Mouse (Mus musculus) forebrain, embryonic 11.5 days (tissue): ENCODE data around the gene Cenph. TPM values are rescaled to one million over a fixed set of nuclear protein-coding genes. Genes with fewer than 3 reads are reported as not detected.
A peak's percentile ranks its signal among the peaks of the same experiment; 100 is the strongest.

Source experiments
- ATAC-seq: fragments of 200-750 bp; cut with Nextera tagmentation; replicated peaks from 2 replicates; pipeline ENCODE4 v1.8.0; 2017; ENCODE audit warnings: moderate TSS enrichment; ENCODE audit not compliant: low FRiP score
- DNase-seq: peaks from one replicate; pipeline ENCODE4 v3.0.0-alpha.2; 2017; ENCODE audit warnings: low spot score
- H3K27ac ChIP-seq: fragments of 300-500 bp; sonication (generic); 2 replicates; pipeline ENCODE4 v1.5.1; 2014; ENCODE audit warnings: low read depth, low read length
- H3K27me3 ChIP-seq: fragments of 300-500 bp; sonication (generic); 2 replicates; pipeline ENCODE4 v1.6.1; 2014; ENCODE audit warnings: mild to moderate bottlenecking, low read length, mixed read lengths; ENCODE audit not compliant: control insufficient read depth, insufficient read depth
- H3K36me3 ChIP-seq: fragments of 300-500 bp; sonication (generic); 2 replicates; pipeline ENCODE4 v1.6.1; 2014; ENCODE audit warnings: mild to moderate bottlenecking, low read length, moderate library complexity, mixed read lengths; ENCODE audit not compliant: control insufficient read depth, insufficient read depth
- H3K4me1 ChIP-seq: fragments of 300-500 bp; sonication (generic); replicated peaks from 2 replicates; pipeline ENCODE4 v1.6.1; 2014; ENCODE audit warnings: low read length, mixed read lengths; ENCODE audit not compliant: control insufficient read depth, insufficient read depth
- H3K4me2 ChIP-seq: fragments of 300-500 bp; sonication (generic); 2 replicates; pipeline ENCODE4 v1.6.1; 2014; ENCODE audit warnings: low read depth, mild to moderate bottlenecking, low read length, moderate library complexity, mixed read lengths; ENCODE audit not compliant: severe bottlenecking
- H3K4me3 ChIP-seq: fragments of 300-500 bp; sonication (generic); 2 replicates; pipeline ENCODE4 v1.5.1; 2014; ENCODE audit warnings: low read depth, low read length
- H3K9ac ChIP-seq: fragments of 300-500 bp; sonication (generic); 2 replicates; pipeline ENCODE4 v1.6.1; 2014; ENCODE audit warnings: low read length
- H3K9me3 ChIP-seq: fragments of 300-500 bp; sonication (generic); 2 replicates; pipeline ENCODE4 v1.6.1; 2016; ENCODE audit warnings: low read length, mixed read lengths; ENCODE audit not compliant: control insufficient read depth
- WGBS: fragments of 180-500 bp; shearing (Covaris S2); extraction: QIAGEN DNeasy Blood & Tissue Kit; methylation state at CpG from one replicate; pipeline ENCODE4 v1.1.7; 2014; 5-methylcytosine and 5-hydroxymethylcytosine counted together
- polyA plus RNA-seq: library from polyadenylated mRNA; unstranded; fragments of >200 nt; fragmentation: Nextera tagmentation; extraction: Ambion mirVana; gene quantifications from 2 replicates; pipeline ENCODE4 v1.2.1, GENCODE M21; 2014

The Cenph gene
- polyA plus RNA-seq, 1 experiment from 2014 or later = 65.1 TPM

- H3K27ac ChIP-seq = no peak overlapping the region
- peaks cover 2% of the 10 kb centered on the region; the same call in 1 of the 2 replicates for H3K36me3 ChIP-seq
- no peak for ATAC-seq
- peaks cover 5% of the 10 kb centered on the region; the same call in 1 of the 2 replicates for H3K4me1 ChIP-seq
- H3K4me3 ChIP-seq = no peak overlapping the region
- peak; percentile 21 for DNase-seq
- no peaks in the 10 kb centered on the region for H3K27me3 ChIP-seq
- WGBS = 88% methylated on average over 10 of the region's 10 CpGs
- no peak overlapping the region for H3K4me2 ChIP-seq
- H3K9me3 ChIP-seq = no peaks in the 10 kb centered on the region
- no peak overlapping the region for H3K9ac ChIP-seq
Observed at GRCm38 (mm10) chr13:100725194-100725593, 50.5 kb downstream of the Cenph start.

- 91% methylated on average over 7 of the region's 7 CpGs for WGBS
- Histone ChIP-seq H3K9me3 (no peaks in the 10 kb centered on the region), H3K36me3 (peaks cover 2% of the 10 kb centered on the region; the same call in 1 of the 2 replicates), H3K27ac (no peak overlapping the region), H3K4me1 (peaks cover 2% of the 10 kb centered on the region; the same call in 1 of the 2 replicates), H3K4me2 (no peak overlapping the region), H3K9ac (no peak overlapping the region), H3K27me3 (no peaks in the 10 kb centered on the region), H3K4me3 (no peak overlapping the region)
- DNase-seq (peak; percentile 22), ATAC-seq (no peak)
Observed at GRCm38 (mm10) chr13:100724051-100724754, 51.5 kb downstream of the Cenph start.

- H3K4me3 ChIP-seq = no peak overlapping the region
- no peaks in the 10 kb centered on the region for H3K9me3 ChIP-seq
- no peak overlapping the region for H3K27ac ChIP-seq
- H3K4me2 ChIP-seq = no peak overlapping the region
- DNase-seq = no peak
- H3K27me3 ChIP-seq = no peaks in the 10 kb centered on the region
- no peak for ATAC-seq
- no peak overlapping the region for H3K9ac ChIP-seq
- H3K36me3 ChIP-seq = peaks cover 4% of the 10 kb centered on the region; the same call in 1 of the 2 replicates
- H3K4me1 ChIP-seq = no peaks in the 10 kb centered on the region
- WGBS = 91% methylated on average over 5 of the region's 5 CpGs
Observed at GRCm38 (mm10) chr13:100721656-100722055, 54.0 kb downstream of the Cenph start.

- no peak overlapping the region for H3K4me3 ChIP-seq
- peaks cover 9% of the 10 kb centered on the region; the same call in 1 of the 2 replicates for H3K36me3 ChIP-seq
- DNase-seq = no peak
- no peak overlapping the region for H3K27ac ChIP-seq
- ATAC-seq = no peak
- no peak overlapping the region for H3K9ac ChIP-seq
- H3K27me3 ChIP-seq = no peaks in the 10 kb centered on the region
- H3K4me2 ChIP-seq = no peak overlapping the region
- no peaks in the 10 kb centered on the region for H3K9me3 ChIP-seq
- no peaks in the 10 kb centered on the region for H3K4me1 ChIP-seq
- 87% methylated on average over 6 of the region's 6 CpGs for WGBS
Observed at GRCm38 (mm10) chr13:100715467-100715866, 60.2 kb downstream of the Cenph start.

Other genes starting within 250 kb of the Cenph start
- gene Ocln, start 223.2 kb downstream of the Cenph start, polyA plus RNA-seq = 2.6 and 2.9 TPM in 2 replicates
- 2.7 and 4.1 TPM in 2 replicates for gene Marveld2, start 158.9 kb downstream of the Cenph start, polyA plus RNA-seq
- gene Ak6, start 124.9 kb downstream of the Cenph start, polyA plus RNA-seq = 344 and 354 TPM in 2 replicates
- 24.9 and 26.4 TPM in 2 replicates for gene Rad17, start 124.8 kb downstream of the Cenph start, polyA plus RNA-seq
- 22.4 and 22.6 TPM in 2 replicates for gene Taf9, start 124.3 kb downstream of the Cenph start, polyA plus RNA-seq
- gene Ccdc125, start 106.2 kb downstream of the Cenph start, polyA plus RNA-seq = 2.6 and 2.9 TPM in 2 replicates
- 72.3 and 75.0 TPM in 2 replicates for gene Cdk7, start 45.0 kb downstream of the Cenph start, polyA plus RNA-seq
- gene Mrps36, start 31.2 kb downstream of the Cenph start, polyA plus RNA-seq = 125 and 140 TPM in 2 replicates
- 455 and 459 TPM in 2 replicates for gene Ccnb1, start 10.7 kb upstream of the Cenph start, polyA plus RNA-seq
- gene Slc30a5, start 57.5 kb upstream of the Cenph start, polyA plus RNA-seq = 47.1 and 47.3 TPM in 2 replicates